Mouse (Mus musculus): Measurements from ENCODE around the gene Zfp335. TPM values are rescaled to one million over a fixed set of nuclear protein-coding genes. Genes with fewer than 3 reads are reported as not detected.

Gene Zfp335
- total RNA-seq (2014; rRNA removed) (28.9 and 29.0 TPM in 2 replicates), polyA plus RNA-seq (2015; fragmentation: Nextera tagmentation; extraction: Ambion mirVana) (11.1 and 11.4 TPM in 2 replicates)

GRCm38 (mm10) chr2:164911086-164912048 is at the start of gene Zfp335:
Gene Zfp335, minus strand, starts transcription at chr2:164911757.
- H3K4me1 ChIP-seq (ENCODE audit: insufficient read depth, low read length), result peaks cover 11% of the 10 kb centered on the region
- peak within 1 kb of the TSS; percentile 95 for H3K9ac ChIP-seq (replicated peaks; ENCODE audit: low read length, poor library complexity, severe bottlenecking)
- peak within 1 kb of the TSS; percentile 100 for H3K27ac ChIP-seq (ENCODE audit: low read depth, low read length)
- peak; percentile 72 for TF ChIP-seq CTCF (IDR thresholded peaks at IDR 0.05)
- H3K4me3 ChIP-seq (ENCODE audit: low read depth, low read length), result peak within 1 kb of the TSS; percentile 69
- no peaks in the 10 kb centered on the region for H3K27me3 ChIP-seq (ENCODE audit: insufficient read depth, low read length)
- peaks cover 26% of the 10 kb centered on the region for H3K36me3 ChIP-seq (ENCODE audit: insufficient read depth, low read length)
- DNase-seq (ENCODE audit: low spot score) (peak; percentile 97), ATAC-seq (ENCODE audit: low FRiP score) (peak; percentile 87)
- H3K4me2 ChIP-seq (ENCODE audit: low read depth, low read length, poor library complexity, severe bottlenecking), result peak within 1 kb of the TSS; percentile 89
- H3K9me3 ChIP-seq (ENCODE audit: low read length), result no peaks in the 10 kb centered on the region
- WGBS, result under 1% methylated on average over 87 of the region's 91 CpGs

- Histone ChIP-seq H3K9ac (replicated peaks; ENCODE audit: low read length, poor library complexity, severe bottlenecking) (peak within 1 kb of the TSS; percentile 72), H3K27me3 (ENCODE audit: insufficient read depth, low read length) (no peaks in the 10 kb centered on the region), H3K4me2 (ENCODE audit: low read depth, low read length, poor library complexity, severe bottlenecking) (peak within 1 kb of the TSS; percentile 72), H3K36me3 (ENCODE audit: insufficient read depth, low read length) (no peaks in the 10 kb centered on the region), H3K4me1 (ENCODE audit: insufficient read depth, low read length) (peaks cover 17% of the 10 kb centered on the region), H3K9me3 (ENCODE audit: low read length) (no peaks in the 10 kb centered on the region), H3K4me3 (ENCODE audit: low read depth, low read length) (peak within 1 kb of the TSS; percentile 56), H3K27ac (ENCODE audit: low read depth, low read length) (peak within 1 kb of the TSS; percentile 81)
- 4% methylated on average over 22 of the region's 54 CpGs for WGBS
- TF ChIP-seq CTCF (IDR thresholded peaks at IDR 0.05), result no peak
- DNase-seq (ENCODE audit: low spot score), result peak; percentile 74
- ATAC-seq (ENCODE audit: low FRiP score), result peak; percentile 45; the same call in 1 of the 2 replicates
These were observed 49.3 kb upstream of the Zfp335 start, which contains the start of gene Slc12a5 for GRCm38 (mm10) chr2:164960716-164961441. Gene Slc12a5, plus strand, starts transcription at chr2:164960802.

- Histone ChIP-seq H3K9ac (replicated peaks; ENCODE audit: low read length, poor library complexity, severe bottlenecking) (no peak overlapping the region), H3K9me3 (ENCODE audit: low read length) (no peaks in the 10 kb centered on the region), H3K4me2 (ENCODE audit: low read depth, low read length, poor library complexity, severe bottlenecking) (no peak overlapping the region), H3K36me3 (ENCODE audit: insufficient read depth, low read length) (no peaks in the 10 kb centered on the region), H3K27ac (ENCODE audit: low read depth, low read length) (no peak overlapping the region), H3K4me1 (ENCODE audit: insufficient read depth, low read length) (0 out of 2 replicates have a peak, but pooled peaks cover 4% of the 10 kb centered on the region), H3K27me3 (ENCODE audit: insufficient read depth, low read length) (peaks cover 1% of the 10 kb centered on the region; the same call in 1 of the 2 replicates), H3K4me3 (ENCODE audit: low read depth, low read length) (no peak overlapping the region)
- WGBS, result 63% methylated on average over 9 of the region's 9 CpGs
- DNase-seq (ENCODE audit: low spot score) (no peak), ATAC-seq (ENCODE audit: low FRiP score) (no peak)
- peak; percentile 35; the same call in 1 of the 2 replicates for TF ChIP-seq CTCF (IDR thresholded peaks at IDR 0.05)
These were observed 46.2 kb upstream of the Zfp335 start for GRCm38 (mm10) chr2:164957548-164958315.

GRCm38 (mm10) chr2:164956195-164956594 is 44.6 kb upstream of the Zfp335 start:
- 0 out of 2 replicates have a peak, but pooled peaks cover 4% of the 10 kb centered on the region for H3K4me1 ChIP-seq (ENCODE audit: insufficient read depth, low read length)

GRCm38 (mm10) chr2:164955725-164956124 is 44.2 kb upstream of the Zfp335 start:
- no peak overlapping the region for H3K4me3 ChIP-seq (ENCODE audit: low read depth, low read length)
- ATAC-seq (ENCODE audit: low FRiP score) (no peak), DNase-seq (ENCODE audit: low spot score) (no peak)
- H3K4me1 ChIP-seq (ENCODE audit: insufficient read depth, low read length), result 0 out of 2 replicates have a peak, but pooled peaks cover 4% of the 10 kb centered on the region
- no peak overlapping the region for H3K9ac ChIP-seq (replicated peaks; ENCODE audit: low read length, poor library complexity, severe bottlenecking)
- peaks cover 19% of the 10 kb centered on the region; the same call in 1 of the 2 replicates for H3K27me3 ChIP-seq (ENCODE audit: insufficient read depth, low read length)
- H3K36me3 ChIP-seq (ENCODE audit: insufficient read depth, low read length), result no peaks in the 10 kb centered on the region
- no peak overlapping the region for H3K27ac ChIP-seq (ENCODE audit: low read depth, low read length)
- no peak overlapping the region for H3K4me2 ChIP-seq (ENCODE audit: low read depth, low read length, poor library complexity, severe bottlenecking)
- H3K9me3 ChIP-seq (ENCODE audit: low read length), result no peaks in the 10 kb centered on the region
- peak; percentile 33; the same call in 1 of the 2 replicates for TF ChIP-seq CTCF (IDR thresholded peaks at IDR 0.05)
- WGBS, result 77% methylated on average over 4 of the region's 4 CpGs

More at GRCm38 (mm10) chr2:164956195-164956594, 44.6 kb upstream of the Zfp335 start:
- peaks cover 14% of the 10 kb centered on the region; the same call in 1 of the 2 replicates for H3K27me3 ChIP-seq (ENCODE audit: insufficient read depth, low read length)
- H3K9me3 ChIP-seq (ENCODE audit: low read length), result no peaks in the 10 kb centered on the region
- DNase-seq (ENCODE audit: low spot score) (no peak), ATAC-seq (ENCODE audit: low FRiP score) (no peak)
- no peak overlapping the region for H3K9ac ChIP-seq (replicated peaks; ENCODE audit: low read length, poor library complexity, severe bottlenecking)
- no peak overlapping the region for H3K4me2 ChIP-seq (ENCODE audit: low read depth, low read length, poor library complexity, severe bottlenecking)
- no peak overlapping the region for H3K27ac ChIP-seq (ENCODE audit: low read depth, low read length)
- H3K36me3 ChIP-seq (ENCODE audit: insufficient read depth, low read length), result no peaks in the 10 kb centered on the region
- WGBS, result 70% methylated on average over 5 of the region's 5 CpGs
- H3K4me3 ChIP-seq (ENCODE audit: low read depth, low read length), result no peak overlapping the region
- no peak for TF ChIP-seq CTCF (IDR thresholded peaks at IDR 0.05)
